Mouse (Mus musculus) limb, embryonic 12.5 days (tissue): ENCODE data around the gene Mark3. TPM values are rescaled to one million over a fixed set of nuclear protein-coding genes. Genes with fewer than 3 reads are reported as not detected.
A peak's percentile ranks its signal among the peaks of the same experiment; 100 is the strongest.
"Not testable (repeated sequence)": the region's sequence is repeated elsewhere in the genome, so short reads cannot be mapped to it uniquely, and the experiment has no call there.

Experiments
- ATAC-seq: fragments of 200-750 bp; cut with Nextera tagmentation; 2 replicates; pipeline ENCODE4 v1.8.0; 2017; ENCODE audit warnings: low read depth, moderate TSS enrichment; ENCODE audit not compliant: insufficient number of reproducible peaks, insufficient read depth, low FRiP score, low TSS enrichment
- H3K27ac ChIP-seq: fragments of 300-500 bp; sonication (generic); 2 replicates; pipeline ENCODE4 v1.5.1; 2016; ENCODE audit warnings: mild to moderate bottlenecking, moderate library complexity
- H3K27me3 ChIP-seq: fragments of 300-500 bp; sonication (generic); 2 replicates; pipeline ENCODE4 v1.6.1; 2016; ENCODE audit warnings: mild to moderate bottlenecking, moderate library complexity
- H3K36me3 ChIP-seq: fragments of 300-500 bp; sonication (generic); 2 replicates; pipeline ENCODE4 v1.6.1; 2016; ENCODE audit warnings: mild to moderate bottlenecking, moderate library complexity
- H3K4me1 ChIP-seq: fragments of 300-500 bp; sonication (generic); replicated peaks from 2 replicates; pipeline ENCODE4 v1.6.1; 2016
- H3K4me2 ChIP-seq: fragments of 300-500 bp; sonication (generic); 2 replicates; pipeline ENCODE4 v1.6.1; 2016; ENCODE audit warnings: mild to moderate bottlenecking, moderate library complexity
- H3K4me3 ChIP-seq: fragments of 300-500 bp; sonication (generic); replicated peaks from 2 replicates; pipeline ENCODE4 v1.5.1; 2016; ENCODE audit warnings: mild to moderate bottlenecking
- H3K9ac ChIP-seq: fragments of 300-500 bp; sonication (generic); replicated peaks from 2 replicates; pipeline ENCODE4 v1.6.1; 2016; ENCODE audit warnings: mild to moderate bottlenecking, moderate library complexity
- H3K9me3 ChIP-seq: fragments of 300-500 bp; sonication (generic); 2 replicates; pipeline ENCODE4 v1.6.1; 2016; ENCODE audit warnings: mild to moderate bottlenecking, moderate library complexity
- WGBS: fragments of 180-500 bp; shearing (Covaris S2); methylation state at CpG from one replicate; pipeline ENCODE4 v1.1.7; 2016; 5-methylcytosine and 5-hydroxymethylcytosine counted together
- polyA plus RNA-seq: library from polyadenylated mRNA; unstranded; fragments of >200 nt; fragmentation: Nextera tagmentation; extraction: Ambion mirVana; gene quantifications from 2 replicates; pipeline ENCODE4 v1.2.1, GENCODE M21; 2016

Gene Mark3
- polyA plus RNA-seq, 1 experiment from 2014 or later = 65.5 TPM

GRCm38 (mm10) chr12:111538292-111539040, 35.9 kb upstream of the Mark3 start:
- Histone ChIP-seq H3K4me3 (peak overlapping the region; percentile 95), H3K9ac (peak overlapping the region; percentile 98), H3K9me3 (no peaks in the 10 kb centered on the region), H3K27me3 (no peaks in the 10 kb centered on the region), H3K4me1 (peaks cover 35% of the 10 kb centered on the region), H3K4me2 (peak overlapping the region; percentile 86), H3K36me3 (peaks cover 45% of the 10 kb centered on the region), H3K27ac (peak overlapping the region; percentile 97)
- WGBS = under 1% methylated on average over 111 of the region's 111 CpGs
- ATAC-seq = peak; percentile 17

- WGBS = 1% methylated on average over 18 of the region's 18 CpGs
- Histone ChIP-seq H3K36me3 (peaks cover 50% of the 10 kb centered on the region), H3K4me1 (peaks cover 35% of the 10 kb centered on the region), H3K27me3 (no peaks in the 10 kb centered on the region), H3K9ac (peak overlapping the region; percentile 98), H3K4me3 (peak overlapping the region; percentile 95), H3K9me3 (no peaks in the 10 kb centered on the region), H3K4me2 (peak overlapping the region; percentile 86), H3K27ac (peak overlapping the region; percentile 97)
- ATAC-seq = no peak
Observed at GRCm38 (mm10) chr12:111539041-111539345, 35.3 kb upstream of the Mark3 start.

- H3K4me2 ChIP-seq = no peak overlapping the region
- no peaks in the 10 kb centered on the region for H3K9me3 ChIP-seq
- H3K36me3 ChIP-seq = peaks cover 56% of the 10 kb centered on the region
- H3K9ac ChIP-seq = no peak overlapping the region
- no peaks in the 10 kb centered on the region for H3K4me1 ChIP-seq
- no peak overlapping the region for H3K27ac ChIP-seq
- 91% methylated on average over 3 of the region's 3 CpGs for WGBS
- ATAC-seq = no peak
- no peak overlapping the region for H3K4me3 ChIP-seq
- H3K27me3 ChIP-seq = no peaks in the 10 kb centered on the region
Observed at GRCm38 (mm10) chr12:111547070-111547469, 27.3 kb upstream of the Mark3 start.

GRCm38 (mm10) chr12:111548555-111549289, 25.6 kb upstream of the Mark3 start:
- Histone ChIP-seq H3K4me2 (no peak overlapping the region), H3K9me3 (no peaks in the 10 kb centered on the region), H3K27ac (no peak overlapping the region), H3K9ac (no peak overlapping the region), H3K4me1 (no peaks in the 10 kb centered on the region), H3K4me3 (no peak overlapping the region), H3K36me3 (peaks cover 40% of the 10 kb centered on the region), H3K27me3 (no peaks in the 10 kb centered on the region)
- ATAC-seq = no peak
- 66% methylated on average over 2 of the region's 2 CpGs for WGBS

GRCm38 (mm10) chr12:111550679-111551078, 23.6 kb upstream of the Mark3 start:
- no peak overlapping the region for H3K4me3 ChIP-seq
- no peaks in the 10 kb centered on the region for H3K4me1 ChIP-seq
- no peak overlapping the region for H3K9ac ChIP-seq
- WGBS = 59% methylated on average over 1 of the region's 1 CpGs
- no peaks in the 10 kb centered on the region for H3K27me3 ChIP-seq
- H3K36me3 ChIP-seq = peaks cover 25% of the 10 kb centered on the region
- no peak overlapping the region for H3K27ac ChIP-seq
- H3K4me2 ChIP-seq = no peak overlapping the region
- no peaks in the 10 kb centered on the region for H3K9me3 ChIP-seq
- no peak for ATAC-seq

DNA sequence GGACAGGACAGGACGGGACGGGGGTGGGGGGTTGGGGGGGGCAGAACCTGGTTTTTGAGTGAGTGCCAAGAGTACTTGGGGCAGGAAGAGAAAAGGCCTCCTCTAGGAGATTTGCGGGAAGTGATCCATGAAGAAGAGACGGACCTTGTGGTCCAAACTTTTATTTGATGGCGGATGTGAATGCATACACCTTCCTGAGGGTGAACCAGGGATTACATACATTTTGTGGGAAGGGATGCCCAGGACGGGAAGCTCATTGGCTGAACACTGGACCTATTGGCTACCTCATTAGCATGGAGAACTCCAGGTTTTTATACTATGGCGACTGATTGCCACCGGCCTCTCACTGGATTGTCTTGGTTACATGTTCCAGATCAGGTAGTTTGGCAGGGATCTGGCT, 22.0 kb upstream of the Mark3 start:
- Histone ChIP-seq H3K4me3 (no peak overlapping the region), H3K27me3 (no peaks in the 10 kb centered on the region), H3K9me3 (no peaks in the 10 kb centered on the region), H3K9ac (no peak overlapping the region), H3K27ac (no peak overlapping the region), H3K4me2 (no peak overlapping the region), H3K4me1 (no peaks in the 10 kb centered on the region), H3K36me3 (peaks cover 12% of the 10 kb centered on the region)
- no peak for ATAC-seq
- 70% methylated on average over 8 of the region's 8 CpGs for WGBS

- Histone ChIP-seq H3K27ac (no peak overlapping the region), H3K4me2 (no peak overlapping the region), H3K9me3 (no peaks in the 10 kb centered on the region), H3K4me3 (no peak overlapping the region), H3K4me1 (no peaks in the 10 kb centered on the region; the same call in 1 of the 2 replicates), H3K27me3 (no peaks in the 10 kb centered on the region), H3K36me3 (no peaks in the 10 kb centered on the region), H3K9ac (no peak overlapping the region)
- 63% methylated on average over 4 of the region's 4 CpGs for WGBS
- no peak for ATAC-seq
Observed at GRCm38 (mm10) chr12:111555357-111555756, 19.0 kb upstream of the Mark3 start.

DNA sequence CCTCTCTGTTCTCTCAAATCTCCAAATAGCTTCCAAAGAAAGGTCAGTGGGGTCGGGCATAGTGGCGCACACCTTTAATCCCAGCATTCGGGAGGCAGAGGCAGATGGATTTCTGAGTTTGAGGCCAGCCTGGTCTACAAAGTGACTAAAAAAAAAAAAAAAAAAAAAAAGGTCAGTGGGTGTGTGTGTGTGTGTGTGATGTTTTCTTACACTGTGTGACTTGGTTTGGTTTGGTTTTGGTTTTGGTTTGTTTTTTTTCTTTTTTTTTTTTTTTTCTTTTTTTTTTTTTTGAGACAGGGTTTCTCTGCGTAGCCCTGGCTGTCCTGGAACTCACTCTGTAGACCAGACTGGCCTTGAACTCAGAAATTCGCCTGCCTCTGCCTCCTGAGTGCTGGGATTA, 18.4 kb upstream of the Mark3 start:
- not testable (repeated sequence) for H3K9me3 ChIP-seq, H3K4me1 ChIP-seq, H3K4me2 ChIP-seq, H3K4me3 ChIP-seq, H3K27me3 ChIP-seq, H3K36me3 ChIP-seq, H3K9ac ChIP-seq, ATAC-seq, H3K27ac ChIP-seq
- WGBS = 77% methylated on average over 5 of the region's 5 CpGs

- Histone ChIP-seq H3K9me3 (no peaks in the 10 kb centered on the region), H3K4me1 (peaks cover 3% of the 10 kb centered on the region), H3K27me3 (no peaks in the 10 kb centered on the region), H3K36me3 (no peaks in the 10 kb centered on the region), H3K9ac (no peak overlapping the region), H3K27ac (no peak overlapping the region), H3K4me3 (no peak overlapping the region), H3K4me2 (no peak overlapping the region)
- no peak for ATAC-seq
- 62% methylated on average over 6 of the region's 6 CpGs for WGBS
Observed at GRCm38 (mm10) chr12:111557538-111557937, 16.8 kb upstream of the Mark3 start.

GRCm38 (mm10) chr12:111558655-111559054, 15.7 kb upstream of the Mark3 start:
- Histone ChIP-seq H3K4me1 (peaks cover 10% of the 10 kb centered on the region), H3K9me3 (no peaks in the 10 kb centered on the region), H3K4me3 (no peak overlapping the region), H3K27me3 (no peaks in the 10 kb centered on the region), H3K36me3 (no peaks in the 10 kb centered on the region), H3K4me2 (no peak overlapping the region), H3K27ac (no peak overlapping the region), H3K9ac (no peak overlapping the region)
- no peak for ATAC-seq
- 31% methylated on average over 2 of the region's 2 CpGs for WGBS

DNA sequence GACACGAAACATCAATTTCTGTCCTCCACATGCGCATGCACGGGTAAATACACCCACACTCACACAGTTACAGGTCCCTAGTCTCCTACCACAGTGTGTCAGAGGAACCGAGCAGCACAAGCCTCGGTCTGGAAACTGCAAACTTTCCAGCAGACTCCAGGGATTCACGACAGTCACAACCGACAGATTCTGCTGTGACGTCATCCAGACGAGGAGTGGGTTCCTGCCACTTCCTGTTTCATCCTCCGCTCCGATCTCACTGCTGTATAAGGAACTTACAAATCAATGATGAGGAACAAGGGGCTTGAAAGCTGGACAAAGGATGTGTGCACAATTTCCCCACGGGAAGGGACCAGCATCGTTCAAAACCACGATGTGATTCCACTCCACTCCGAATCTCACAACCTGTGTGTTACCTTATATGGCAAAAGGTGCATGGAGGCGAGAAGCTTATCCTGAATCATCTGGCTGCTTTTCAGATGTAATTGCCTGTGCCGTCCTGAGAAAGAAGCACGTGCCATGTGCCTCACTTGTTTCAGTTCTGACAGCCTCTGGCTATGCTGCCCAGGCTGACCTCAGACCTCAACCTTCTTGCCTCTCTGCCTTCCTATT, 14.6 kb upstream of the Mark3 start:
- Histone ChIP-seq H3K4me2 (peak overlapping the region; percentile 15; the same call in 1 of the 2 replicates), H3K27me3 (no peaks in the 10 kb centered on the region), H3K4me1 (peaks cover 10% of the 10 kb centered on the region), H3K27ac (no peak overlapping the region), H3K36me3 (no peaks in the 10 kb centered on the region), H3K9me3 (no peaks in the 10 kb centered on the region), H3K9ac (no peak overlapping the region), H3K4me3 (no peak overlapping the region)
- ATAC-seq = no peak
- 59% methylated on average over 18 of the region's 18 CpGs for WGBS
